Mouse (Mus musculus): ENCODE measurements around the gene Zc3h4.

DNA sequence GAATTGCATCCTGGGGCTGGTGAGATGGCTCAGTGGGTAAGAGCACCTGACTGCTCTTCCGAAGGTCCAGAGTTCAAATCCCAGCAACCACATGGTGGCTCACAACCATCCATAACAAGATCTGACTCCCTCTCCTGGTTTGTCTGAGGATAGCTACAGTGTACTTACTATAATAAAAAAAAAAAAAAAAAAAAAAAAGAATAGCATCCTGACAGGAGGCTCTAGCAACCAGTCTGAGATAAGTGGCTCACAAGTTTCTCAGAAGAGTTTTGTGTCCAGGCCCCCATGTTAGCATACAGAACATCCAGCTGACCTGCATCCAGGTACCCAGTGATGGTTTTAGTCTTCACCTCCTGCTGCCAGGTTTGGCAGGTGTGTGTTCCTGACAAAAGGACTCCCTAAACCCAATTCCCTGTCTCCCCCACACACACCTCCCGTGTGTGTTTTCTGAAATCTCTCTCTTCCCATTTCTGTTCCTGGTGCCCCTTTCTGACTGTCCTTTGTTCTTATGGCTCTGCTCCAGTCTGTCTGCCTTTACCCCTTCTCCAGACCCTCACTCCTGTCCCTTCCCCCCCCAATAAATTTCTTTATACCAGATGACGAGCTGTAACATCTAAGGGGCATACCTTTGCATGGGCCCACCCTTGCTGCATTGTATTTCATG is 2.2 kb upstream of the Zc3h4 start:
- TF ChIP-seq CTCF (IDR thresholded peaks at IDR 0.05; ENCODE audit: extremely low read depth, insufficient read depth, low read length) (no peak), POLR2A (IDR thresholded peaks at IDR 0.05; ENCODE audit: extremely low read depth, insufficient read depth, low read length) (no peak)

Measured in cortical plate, adult 2 months (tissue).